Mouse (Mus musculus) liver, embryonic 11.5 days (tissue): ENCODE measurements around the gene Zfp799. TPM values are rescaled to one million over a fixed set of nuclear protein-coding genes. Genes with fewer than 3 reads are reported as not detected.
A peak's percentile ranks its signal among the peaks of the same experiment; 100 is the strongest.

ENCODE experiments used
- ATAC-seq: fragments of 200-750 bp; cut with Nextera tagmentation; replicated peaks from 2 replicates; pipeline ENCODE4 v1.8.0; 2017; ENCODE audit warnings: moderate number of reproducible peaks, mild to moderate bottlenecking, moderate TSS enrichment, moderate library complexity; ENCODE audit not compliant: low FRiP score
- DNase-seq: peaks from one replicate; pipeline ENCODE4 v3.0.0-alpha.2; 2017; ENCODE audit warnings: low spot score
- H3K27ac ChIP-seq: fragments of 300-500 bp; sonication (generic); 2 replicates; pipeline ENCODE4 v1.5.1; 2014; ENCODE audit warnings: mild to moderate bottlenecking, low read depth, low read length, control low read depth
- H3K27me3 ChIP-seq: fragments of 300-500 bp; sonication (generic); replicated peaks from 2 replicates; pipeline ENCODE4 v1.6.1; 2014; ENCODE audit warnings: low read length, mixed read lengths; ENCODE audit not compliant: control insufficient read depth, insufficient read depth
- H3K36me3 ChIP-seq: fragments of 300-500 bp; sonication (generic); 2 replicates; pipeline ENCODE4 v1.6.1; 2014; ENCODE audit warnings: mild to moderate bottlenecking, low read length, moderate library complexity, mixed read lengths; ENCODE audit not compliant: control insufficient read depth, insufficient read depth
- H3K4me1 ChIP-seq: fragments of 300-500 bp; sonication (generic); replicated peaks from 2 replicates; pipeline ENCODE4 v1.6.1; 2014; ENCODE audit warnings: low read length, mixed read lengths; ENCODE audit not compliant: control insufficient read depth, insufficient read depth
- H3K4me2 ChIP-seq: fragments of 300-500 bp; sonication (generic); 2 replicates; pipeline ENCODE4 v1.6.1; 2014; ENCODE audit warnings: mild to moderate bottlenecking, control low read depth, moderate library complexity
- H3K4me3 ChIP-seq: fragments of 300-500 bp; sonication (generic); 2 replicates; pipeline ENCODE4 v1.5.1; 2014; ENCODE audit warnings: low read depth, low read length, control low read depth
- H3K9ac ChIP-seq: fragments of 300-500 bp; sonication (generic); 2 replicates; pipeline ENCODE4 v1.6.1; 2014; ENCODE audit warnings: low read depth, low read length, control low read depth
- H3K9me3 ChIP-seq: fragments of 300-500 bp; sonication (generic); 2 replicates; pipeline ENCODE4 v1.6.1; 2016; ENCODE audit warnings: low read length, inconsistent platforms, mixed read lengths; ENCODE audit not compliant: control insufficient read depth
- WGBS: fragments of 180-500 bp; shearing (Covaris S2); extraction: QIAGEN DNeasy Blood & Tissue Kit; methylation state at CpG from one replicate; pipeline ENCODE4 v1.1.7; 2014; 5-methylcytosine and 5-hydroxymethylcytosine counted together
- polyA plus RNA-seq: library from polyadenylated mRNA; unstranded; fragments of >200 nt; fragmentation: Nextera tagmentation; extraction: Ambion mirVana; gene quantifications from 2 replicates; pipeline ENCODE4 v1.2.1, GENCODE M21; 2014

The Zfp799 gene
- polyA plus RNA-seq, 1 experiment from 2014 or later = 6.0 TPM

DNA sequence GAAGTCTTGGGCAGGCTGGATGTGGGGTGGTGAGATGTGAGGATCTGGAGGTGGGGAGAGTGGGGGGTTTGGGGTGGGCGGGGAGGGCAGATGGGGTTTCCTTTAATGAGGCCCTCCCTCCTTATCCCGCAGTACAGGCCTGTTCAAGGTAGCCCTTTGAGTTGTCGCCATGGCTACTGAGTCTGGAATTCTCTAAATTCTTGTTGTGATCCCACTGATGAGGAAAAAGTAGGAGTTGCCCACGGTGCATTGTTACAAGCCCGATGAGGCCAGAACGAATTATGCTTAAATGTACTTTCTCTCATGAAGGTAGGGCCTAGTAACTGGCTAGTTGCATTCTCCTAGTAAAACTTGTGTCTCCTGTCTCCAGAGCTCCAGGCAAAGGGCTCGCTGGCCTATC is 21.5 kb upstream of the Zfp799 start:
- DNase-seq (no peak), ATAC-seq (no peak)
- Histone ChIP-seq H3K36me3 (no peaks in the 10 kb centered on the region), H3K4me2 (no peak overlapping the region), H3K4me3 (no peak overlapping the region), H3K9ac (no peak overlapping the region), H3K27me3 (no peaks in the 10 kb centered on the region), H3K4me1 (no peaks in the 10 kb centered on the region), H3K9me3 (no peaks in the 10 kb centered on the region), H3K27ac (no peak overlapping the region)
- WGBS = 63% methylated on average over 7 of the region's 7 CpGs

- Histone ChIP-seq H3K4me1 (no peaks in the 10 kb centered on the region), H3K4me3 (no peak overlapping the region), H3K9me3 (no peaks in the 10 kb centered on the region), H3K9ac (no peak overlapping the region), H3K27me3 (no peaks in the 10 kb centered on the region), H3K36me3 (no peaks in the 10 kb centered on the region), H3K27ac (no peak overlapping the region), H3K4me2 (no peak overlapping the region)
- WGBS = 80% methylated on average over 2 of the region's 2 CpGs
- ATAC-seq (no peak), DNase-seq (no peak)
These were observed 11.3 kb upstream of the Zfp799 start for GRCm38 (mm10) chr17:32841388-32841787.

DNA sequence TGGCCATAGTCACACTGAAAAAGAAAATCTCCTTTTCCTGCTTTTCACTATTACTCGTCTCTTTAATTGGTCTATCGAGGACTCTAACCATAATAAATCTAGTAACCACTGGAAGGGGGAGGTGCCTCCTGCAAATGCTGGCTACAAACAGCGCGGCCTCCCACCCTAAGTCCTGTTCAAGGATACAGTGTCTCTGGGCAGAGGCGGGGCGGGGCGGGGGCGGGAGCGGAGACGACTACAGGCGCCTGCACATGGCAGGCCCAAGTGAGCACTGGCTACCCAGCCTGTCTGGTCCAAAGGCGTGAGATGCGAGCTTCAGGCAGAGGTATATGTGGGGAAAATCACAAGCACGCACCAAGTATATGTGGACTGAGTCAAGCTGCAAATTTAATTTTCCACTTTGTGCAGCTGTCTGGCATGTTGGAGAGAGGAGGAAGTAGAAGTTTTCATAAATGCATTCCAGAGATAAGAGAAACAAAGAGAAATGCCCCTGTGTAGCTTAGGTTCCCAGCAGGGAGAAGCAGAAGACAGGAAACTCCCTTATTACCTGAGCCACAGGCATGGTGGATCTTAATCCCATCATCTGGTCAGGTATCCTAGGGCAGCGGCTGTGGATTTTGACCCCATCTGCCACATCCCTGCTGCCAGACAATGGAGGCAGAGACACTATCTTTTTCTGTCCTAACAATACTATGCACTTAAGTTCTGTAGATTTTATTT is 9.2 kb upstream of the Zfp799 start:
- no peaks in the 10 kb centered on the region for H3K27me3 ChIP-seq
- H3K27ac ChIP-seq = no peak overlapping the region; the same call in 1 of the 2 replicates
- ATAC-seq (no peak), DNase-seq (peak; percentile 38)
- H3K36me3 ChIP-seq = no peaks in the 10 kb centered on the region
- WGBS = 48% methylated on average over 15 of the region's 15 CpGs
- H3K9me3 ChIP-seq = no peaks in the 10 kb centered on the region
- H3K4me1 ChIP-seq = no peaks in the 10 kb centered on the region
- no peak overlapping the region for H3K9ac ChIP-seq
- H3K4me3 ChIP-seq = no peak overlapping the region
- no peak overlapping the region for H3K4me2 ChIP-seq

DNA sequence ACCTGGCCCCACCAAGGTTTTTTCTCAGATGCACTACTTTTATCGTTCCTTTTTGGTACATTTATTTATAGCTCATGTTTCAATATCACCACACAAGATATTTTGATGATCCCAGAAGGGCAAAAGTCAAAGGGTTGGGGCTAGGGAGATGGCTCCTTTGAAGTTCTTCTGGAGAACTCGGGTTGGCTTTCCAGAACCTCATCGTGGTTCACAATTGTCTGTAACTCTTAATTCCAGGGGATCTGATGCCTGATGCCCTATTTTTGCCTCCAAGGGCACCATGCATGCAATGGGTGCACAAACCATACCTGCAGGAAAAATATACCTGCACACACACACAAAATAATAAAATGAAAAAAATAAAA is 339 bp upstream of the Zfp799 start:
- WGBS = 34% methylated on average over 3 of the region's 3 CpGs
- Histone ChIP-seq H3K4me1 (peaks cover 4% of the 10 kb centered on the region), H3K27me3 (no peaks in the 10 kb centered on the region), H3K4me3 (peak overlapping the region; percentile 88), H3K36me3 (0 out of 2 replicates have a peak, but pooled peaks cover 2% of the 10 kb centered on the region), H3K4me2 (peak overlapping the region; percentile 80), H3K27ac (no peak overlapping the region), H3K9me3 (no peaks in the 10 kb centered on the region), H3K9ac (no peak overlapping the region)
- no peak; the same call in 1 of the 2 replicates for ATAC-seq
- no peak for DNase-seq

GRCm38 (mm10) chr17:32816074-32816784 is 13.8 kb downstream of the Zfp799 start:
- Histone ChIP-seq H3K4me2 (no peak overlapping the region), H3K9me3 (no peaks in the 10 kb centered on the region), H3K4me1 (no peaks in the 10 kb centered on the region), H3K27ac (no peak overlapping the region), H3K27me3 (no peaks in the 10 kb centered on the region), H3K4me3 (no peak overlapping the region), H3K36me3 (peaks cover 19% of the 10 kb centered on the region), H3K9ac (no peak overlapping the region)
- DNase-seq = no peak
- no peak for ATAC-seq
- 89% methylated on average over 1 of the region's 1 CpGs for WGBS

- ATAC-seq = no peak
- DNase-seq = no peak
- Histone ChIP-seq H3K27ac (no peak overlapping the region), H3K4me3 (no peak overlapping the region), H3K36me3 (peaks cover 2% of the 10 kb centered on the region), H3K4me1 (no peaks in the 10 kb centered on the region), H3K4me2 (no peak overlapping the region), H3K9ac (no peak overlapping the region), H3K9me3 (no peaks in the 10 kb centered on the region), H3K27me3 (no peaks in the 10 kb centered on the region; the same call in 1 of the 2 replicates)
- 80% methylated on average over 7 of the region's 7 CpGs for WGBS
These were observed 15.9 kb downstream of the Zfp799 start for GRCm38 (mm10) chr17:32814136-32814535.

DNA sequence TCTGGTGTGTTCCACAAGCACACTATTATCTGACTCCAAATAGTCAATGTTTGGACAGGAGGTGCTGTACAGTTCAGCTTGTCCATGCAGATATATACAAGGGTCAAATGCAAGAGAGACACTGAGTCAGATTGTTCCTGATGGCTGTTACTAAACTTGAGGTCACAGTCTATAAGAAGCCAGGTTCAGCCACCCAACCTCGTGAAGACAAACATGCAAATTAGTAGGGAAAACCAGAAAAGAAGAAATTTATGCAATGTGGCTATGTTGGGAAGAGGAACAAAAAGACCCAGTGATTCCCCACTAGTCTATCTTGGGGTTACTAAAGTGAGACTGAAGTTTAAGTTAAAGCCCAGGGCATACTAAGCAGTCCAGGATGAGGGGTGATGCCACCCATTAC is 19.4 kb downstream of the Zfp799 start:
- Histone ChIP-seq H3K4me1 (no peaks in the 10 kb centered on the region), H3K4me3 (no peak overlapping the region), H3K36me3 (no peaks in the 10 kb centered on the region), H3K27me3 (peaks cover 3% of the 10 kb centered on the region), H3K9me3 (no peaks in the 10 kb centered on the region), H3K27ac (no peak overlapping the region), H3K4me2 (no peak overlapping the region), H3K9ac (no peak overlapping the region)
- ATAC-seq (no peak), DNase-seq (no peak)
- WGBS = 28% methylated on average over 1 of the region's 1 CpGs

GRCm38 (mm10) chr17:32809544-32810374 is 20.3 kb downstream of the Zfp799 start, which contains the start of gene Zfp811:
Gene Zfp811 (minus strand): TSS chr17:32809931.
- no peaks in the 10 kb centered on the region for H3K9me3 ChIP-seq
- WGBS = 4% methylated on average over 17 of the region's 17 CpGs
- peaks cover 3% of the 10 kb centered on the region for H3K27me3 ChIP-seq
- DNase-seq (peak; percentile 44), ATAC-seq (no peak)
- peak within 1 kb of the TSS; percentile 47 for H3K4me3 ChIP-seq
- H3K4me1 ChIP-seq = no peaks in the 10 kb centered on the region
- H3K36me3 ChIP-seq = no peaks in the 10 kb centered on the region
- 0 out of 2 replicates have a peak within 1 kb of the TSS, but pooled peaks have one; percentile 8 for H3K9ac ChIP-seq
- no peak within 1 kb of the TSS for H3K27ac ChIP-seq
- peak within 1 kb of the TSS; percentile 57 for H3K4me2 ChIP-seq
